Mouse (Mus musculus) bone marrow, adult 2 months (tissue): ENCODE data around the gene Gmpr2.

Experiments used
- CTCF ChIP-seq: fragments of 200-500 bp; IDR thresholded peaks from 2 replicates; pipeline ENCODE4 v1.5.1; 2011; ENCODE audit warnings: low read length, control low read depth; ENCODE audit not compliant: control insufficient read depth, insufficient read depth
- POLR2A ChIP-seq: fragments of 200-500 bp; IDR thresholded peaks from 2 replicates; pipeline ENCODE4 v1.6.1; 2011; ENCODE audit warnings: low read depth, mild to moderate bottlenecking, control low read depth, low read length, borderline replicate concordance; ENCODE audit not compliant: control insufficient read depth

GRCm38 (mm10) chr14:55721700-55722437 is 50.1 kb downstream of the Gmpr2 start, which contains the start of gene Rabggta:
- TF ChIP-seq POLR2A (peak; percentile 73; the same call in 1 of the 2 replicates), CTCF (peak; percentile 97)
